Mouse (Mus musculus): ENCODE results near the gene Ica1. TPM values are rescaled to one million over a fixed set of nuclear protein-coding genes. Genes with fewer than 3 reads are reported as not detected.

Ica1 gene
- polyA plus RNA-seq (2012; rRNA removed), result 3.5 and 3.9 TPM in 2 replicates

GRCm38 (mm10) chr6:8778296-8778649, at the start of gene Ica1:
TSS of gene Ica1 (minus strand) at chr6:8778488.

Other genes with a start within 250 kb of the Ica1 start
- 0.01 TPM in 1 of 2 replicates, not detected in the other for gene Nxph1, start 169.9 kb upstream of the Ica1 start, polyA plus RNA-seq (2012; rRNA removed)

Measured in liver, embryonic 18 days (tissue).